Mouse (Mus musculus) embryo, embryonic 10 days (tissue): Measurements from ENCODE around the gene Phxr2.
"Not testable (repeated sequence)": the region's sequence is repeated elsewhere in the genome, so short reads cannot be mapped to it uniquely, and the experiment has no call there.

Experiments
- DNase-seq: peaks from one replicate; pipeline ENCODE4 v3.0.0-alpha.2; 2015; ENCODE audit warnings: low spot score

Phxr2 gene

GRCm38 (mm10) chr10:99126225-99126624 lies at the start of gene Phxr2:
TSS of gene Phxr2 (minus strand) at chr10:99126325.
- no peak for DNase-seq

- peak; percentile 61 for DNase-seq
Measured at GRCm38 (mm10) chr10:99172906-99173507, 46.9 kb upstream of the Phxr2 start.

- peak; percentile 80 for DNase-seq
Measured at GRCm38 (mm10) chr10:99171961-99172497, 45.9 kb upstream of the Phxr2 start.

GRCm38 (mm10) chr10:99169765-99170129 lies 43.6 kb upstream of the Phxr2 start:
- DNase-seq, result no peak

GRCm38 (mm10) chr10:99168840-99169764 lies 43.0 kb upstream of the Phxr2 start:
- DNase-seq, result peak; percentile 35

GRCm38 (mm10) chr10:99168404-99168803 lies 42.3 kb upstream of the Phxr2 start:
- DNase-seq, result peak; percentile 28

- DNase-seq, result no peak
Measured at GRCm38 (mm10) chr10:99166392-99166791, 40.3 kb upstream of the Phxr2 start.

- no peak for DNase-seq
Measured at GRCm38 (mm10) chr10:99165751-99166282, 39.7 kb upstream of the Phxr2 start.

- DNase-seq, result peak; percentile 76
Measured at GRCm38 (mm10) chr10:99164871-99165477, 38.8 kb upstream of the Phxr2 start.

- no peak for DNase-seq
Measured at GRCm38 (mm10) chr10:99163002-99163401, 36.9 kb upstream of the Phxr2 start.

GRCm38 (mm10) chr10:99161987-99162582 lies 36.0 kb upstream of the Phxr2 start:
- DNase-seq, result peak; percentile 80

GRCm38 (mm10) chr10:99157697-99158096 lies 31.6 kb upstream of the Phxr2 start:
- DNase-seq, result not testable (repeated sequence)

GRCm38 (mm10) chr10:99156808-99157207 lies 30.7 kb upstream of the Phxr2 start:
- peak; percentile 33 for DNase-seq

GRCm38 (mm10) chr10:99154635-99155034 lies 28.5 kb upstream of the Phxr2 start:
- DNase-seq, result no peak

GRCm38 (mm10) chr10:99152063-99152462 lies 25.9 kb upstream of the Phxr2 start:
- no peak for DNase-seq

GRCm38 (mm10) chr10:99151580-99151979 lies 25.5 kb upstream of the Phxr2 start:
- no peak for DNase-seq

- DNase-seq, result no peak
Measured at GRCm38 (mm10) chr10:99150016-99150415, 23.9 kb upstream of the Phxr2 start.

GRCm38 (mm10) chr10:99146596-99146995 lies 20.5 kb upstream of the Phxr2 start:
- no peak for DNase-seq

- no peak for DNase-seq
Measured at GRCm38 (mm10) chr10:99145611-99146010, 19.5 kb upstream of the Phxr2 start.

GRCm38 (mm10) chr10:99136337-99136736 lies 10.2 kb upstream of the Phxr2 start:
- no peak for DNase-seq

GRCm38 (mm10) chr10:99133321-99133875 lies 7.3 kb upstream of the Phxr2 start:
- no peak for DNase-seq
